Mouse (Mus musculus): ENCODE data around the gene Srgap3. TPM values are rescaled to one million over a fixed set of nuclear protein-coding genes. Genes with fewer than 3 reads are reported as not detected.

Srgap3 gene
- total RNA-seq (2012; rRNA removed) = 3.3 and 5.4 TPM in 2 replicates

DNA sequence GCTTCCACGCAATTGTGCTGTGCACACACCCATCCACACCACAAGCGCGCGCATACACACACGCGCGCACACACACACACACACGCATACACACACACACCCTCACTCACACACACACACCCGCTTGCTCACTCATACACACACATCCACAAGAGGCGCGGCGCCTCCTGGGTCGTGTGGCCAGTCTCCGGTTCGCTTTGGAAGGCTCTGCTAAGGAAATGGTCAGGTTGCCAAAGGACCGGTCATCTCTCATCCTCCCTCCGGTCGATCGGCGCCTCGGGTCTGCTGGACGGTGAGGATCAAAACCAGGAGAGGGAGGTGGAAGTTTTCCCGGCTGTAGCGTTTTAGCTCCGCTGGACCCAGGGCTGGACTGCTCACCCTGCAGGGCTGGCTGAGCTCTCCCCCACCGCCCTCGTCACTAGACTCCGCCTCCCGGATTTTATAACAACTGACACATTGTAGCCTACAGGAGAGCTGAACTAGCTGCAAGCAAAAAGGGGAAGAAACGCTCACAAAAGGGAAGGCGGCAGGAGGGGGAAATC is at the start of gene Srgap3:
TSS of gene Srgap3 (minus strand) at position 372 of the 542 bp plus-strand sequence.
- Histone ChIP-seq H3K4me3 (ENCODE audit: insufficient read depth in 1 of 2, low read depth in 1 of 2, low read length in 2 of 2, poor library complexity in 1 of 2, severe bottlenecking in 1 of 2) (peak within 1 kb of the TSS; percentile 68 to 71), H3K9me3 (ENCODE audit: control insufficient read depth, insufficient read depth, low read depth, low read length) (no peaks in the 10 kb centered on the region), H3K9ac (ENCODE audit: insufficient read depth, low read depth, low read length, poor library complexity, severe bottlenecking) (peak within 1 kb of the TSS; percentile 48), H3K36me3 (ENCODE audit: control insufficient read depth, insufficient read depth, low read length, poor library complexity, severe bottlenecking) (no peaks in the 10 kb centered on the region), H3K27ac (ENCODE audit: insufficient read depth, low read depth, low read length, poor library complexity, severe bottlenecking) (0 out of 2 replicates have a peak within 1 kb of the TSS, but pooled peaks have one; percentile 3), H3K4me1 (ENCODE audit: control insufficient read depth in 2 of 2, insufficient read depth in 2 of 2, low read length in 2 of 2, poor library complexity in 1 of 2) (peaks cover 16 to 26% of the 10 kb centered on the region in 2 experiments)
- TF ChIP-seq ZC3H11A (IDR thresholded peaks at IDR 0.05; ENCODE audit: borderline replicate concordance, low read depth, low read length) (no peak), CHD2 (IDR thresholded peaks at IDR 0.05; ENCODE audit: low read depth, low read length) (no peak), MAFK (IDR thresholded peaks at IDR 0.05; ENCODE audit: insufficient read depth, low read depth, low read length) (no peak), HCFC1 (IDR thresholded peaks at IDR 0.05; ENCODE audit: borderline replicate concordance, insufficient read depth, low read length) (no peak), ZNF384 (IDR thresholded peaks at IDR 0.05; ENCODE audit: low read depth, low read length) (no peak)
- no peak for DNase-seq (ENCODE audit: low read depth, low spot score)
- in situ Hi-C loops (cut with MboI; ENCODE audit: low sequenced_read_pairs in 2 of 2, unreplicated experiment in 2 of 2) = no loop called here

DNA sequence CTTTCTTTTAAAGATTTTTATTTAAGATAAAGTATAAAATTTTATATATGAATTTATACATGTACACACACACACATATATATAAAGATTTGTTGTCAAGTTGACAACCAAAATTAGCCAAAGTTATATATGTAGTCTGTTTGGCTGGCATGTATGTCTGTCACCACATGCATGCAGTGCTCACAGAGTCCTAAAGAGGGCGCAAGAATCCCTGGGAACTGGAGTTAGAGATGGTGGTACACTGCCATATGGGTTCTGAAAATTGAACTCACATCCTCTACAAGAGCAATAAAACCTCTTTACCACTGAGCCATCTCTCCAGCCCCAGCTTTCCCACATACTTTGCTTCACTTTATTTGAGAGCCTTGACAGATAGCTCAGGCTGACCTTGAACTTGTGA is 48.6 kb upstream of the Srgap3 start:
- Histone ChIP-seq H3K4me3 (ENCODE audit: insufficient read depth in 1 of 2, low read depth in 1 of 2, low read length in 2 of 2, poor library complexity in 1 of 2, severe bottlenecking in 1 of 2) (no peak overlapping the region), H3K36me3 (ENCODE audit: control insufficient read depth, insufficient read depth, low read length, poor library complexity, severe bottlenecking) (no peaks in the 10 kb centered on the region), H3K9ac (ENCODE audit: insufficient read depth, low read depth, low read length, poor library complexity, severe bottlenecking) (no peak overlapping the region), H3K27ac (ENCODE audit: insufficient read depth, low read depth, low read length, poor library complexity, severe bottlenecking) (no peak overlapping the region), H3K9me3 (ENCODE audit: control insufficient read depth, insufficient read depth, low read depth, low read length) (no peaks in the 10 kb centered on the region), H3K4me1 (ENCODE audit: control insufficient read depth in 2 of 2, insufficient read depth in 2 of 2, low read length in 2 of 2, poor library complexity in 1 of 2) (no peaks in the 10 kb centered on the region; a peak in 1 of 4 replicates)
- peak; percentile 30 for DNase-seq (ENCODE audit: low read depth, low spot score)
- TF ChIP-seq MAFK (IDR thresholded peaks at IDR 0.05; ENCODE audit: insufficient read depth, low read depth, low read length) = no peak
- no peak for TF ChIP-seq ZNF384 (IDR thresholded peaks at IDR 0.05; ENCODE audit: low read depth, low read length)
- TF ChIP-seq ZC3H11A (IDR thresholded peaks at IDR 0.05; ENCODE audit: borderline replicate concordance, low read depth, low read length) = no peak
- TF ChIP-seq HCFC1 (IDR thresholded peaks at IDR 0.05; ENCODE audit: borderline replicate concordance, insufficient read depth, low read length) = no peak
- no peak for TF ChIP-seq CHD2 (IDR thresholded peaks at IDR 0.05; ENCODE audit: low read depth, low read length)
- in situ Hi-C loops (cut with MboI; ENCODE audit: low sequenced_read_pairs in 2 of 2, unreplicated experiment in 2 of 2) = no loop called here

DNA sequence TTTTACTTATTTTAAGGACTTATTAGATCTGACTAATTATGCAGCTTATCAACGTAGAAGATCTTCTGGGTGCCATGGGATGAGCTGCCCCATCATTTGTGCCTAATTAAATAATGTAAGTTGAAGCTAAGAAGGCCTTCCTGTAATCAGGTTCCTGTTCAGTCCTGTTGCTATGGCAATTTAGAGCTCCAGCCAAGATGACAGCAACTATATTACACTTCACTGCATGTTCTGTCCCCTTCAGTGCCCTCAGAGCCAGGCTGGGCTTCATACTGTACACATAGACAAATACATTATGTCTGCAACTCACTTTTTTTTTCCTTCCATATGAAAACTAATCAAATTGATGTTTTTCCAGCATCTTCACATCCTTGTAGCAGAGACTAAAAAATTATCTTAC is 43.1 kb upstream of the Srgap3 start:
- no peak for DNase-seq (ENCODE audit: low read depth, low spot score)
- H3K9me3 ChIP-seq (ENCODE audit: control insufficient read depth, insufficient read depth, low read depth, low read length) = no peaks in the 10 kb centered on the region
- in situ Hi-C loops (cut with MboI; ENCODE audit: low sequenced_read_pairs in 2 of 2, unreplicated experiment in 2 of 2) = no loop called here

DNA sequence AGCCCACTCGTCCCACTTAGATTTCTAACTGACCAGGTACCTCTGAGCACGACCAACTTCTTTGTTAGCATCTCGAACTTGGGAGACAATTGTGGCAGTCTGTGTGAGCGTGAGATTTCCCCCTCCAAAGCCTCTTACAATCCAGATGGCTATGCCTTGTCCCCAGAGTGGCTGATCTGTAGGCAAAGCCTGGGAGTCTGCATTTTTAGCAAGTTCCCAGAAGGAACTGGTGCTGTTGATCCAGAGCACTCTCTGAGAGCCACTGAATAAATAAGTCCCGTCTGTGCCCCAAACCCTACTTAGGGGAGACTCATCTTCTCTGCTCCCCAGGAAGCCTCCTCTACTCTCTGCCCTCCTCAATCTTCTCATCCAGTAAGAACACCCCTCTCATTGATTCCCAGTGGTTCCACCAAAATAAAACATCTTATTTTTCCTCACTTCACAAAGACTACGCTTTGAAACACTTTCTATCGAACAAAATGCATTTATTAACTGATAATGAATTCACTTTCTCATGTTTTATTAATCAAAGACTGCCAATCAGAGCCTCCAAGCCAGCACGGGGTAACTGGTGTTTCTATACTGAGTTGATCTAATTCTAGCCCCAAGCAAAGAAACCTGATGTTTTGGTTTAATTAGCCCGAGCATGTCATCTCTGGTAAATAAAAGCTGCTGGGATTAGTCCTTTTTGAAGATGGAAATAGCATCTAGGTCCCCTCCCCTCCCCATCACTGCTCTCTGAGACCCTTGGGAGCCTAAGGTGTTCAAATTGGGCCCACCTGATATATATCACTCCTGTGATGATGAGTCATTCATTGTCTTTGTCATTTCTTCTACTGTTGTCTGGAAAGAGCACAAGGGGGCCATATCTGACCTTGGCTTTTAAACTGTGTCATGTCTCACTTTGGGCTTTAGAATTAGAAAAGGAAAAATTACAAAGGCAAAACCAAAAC is 38.6 kb upstream of the Srgap3 start:
- Histone ChIP-seq H3K4me1 (ENCODE audit: control insufficient read depth in 2 of 2, insufficient read depth in 2 of 2, low read length in 2 of 2, poor library complexity in 1 of 2) (peaks cover 0 to 6% of the 10 kb centered on the region in 2 experiments; a peak in 2 of 4 replicates), H3K4me3 (ENCODE audit: insufficient read depth in 1 of 2, low read depth in 1 of 2, low read length in 2 of 2, poor library complexity in 1 of 2, severe bottlenecking in 1 of 2) (no peak overlapping the region), H3K9ac (ENCODE audit: insufficient read depth, low read depth, low read length, poor library complexity, severe bottlenecking) (no peak overlapping the region), H3K27ac (ENCODE audit: insufficient read depth, low read depth, low read length, poor library complexity, severe bottlenecking) (no peak overlapping the region), H3K36me3 (ENCODE audit: control insufficient read depth, insufficient read depth, low read length, poor library complexity, severe bottlenecking) (no peaks in the 10 kb centered on the region), H3K9me3 (ENCODE audit: control insufficient read depth, insufficient read depth, low read depth, low read length) (no peaks in the 10 kb centered on the region)
- no peak for TF ChIP-seq ZC3H11A (IDR thresholded peaks at IDR 0.05; ENCODE audit: borderline replicate concordance, low read depth, low read length)
- TF ChIP-seq HCFC1 (IDR thresholded peaks at IDR 0.05; ENCODE audit: borderline replicate concordance, insufficient read depth, low read length) = no peak
- TF ChIP-seq ZNF384 (IDR thresholded peaks at IDR 0.05; ENCODE audit: low read depth, low read length) = no peak
- no peak for TF ChIP-seq CHD2 (IDR thresholded peaks at IDR 0.05; ENCODE audit: low read depth, low read length)
- no peak for TF ChIP-seq MAFK (IDR thresholded peaks at IDR 0.05; ENCODE audit: insufficient read depth, low read depth, low read length)
- no peak for DNase-seq (ENCODE audit: low read depth, low spot score)
- in situ Hi-C loops (cut with MboI; ENCODE audit: low sequenced_read_pairs in 2 of 2, unreplicated experiment in 2 of 2) = no loop called here

More for the DNA sequence above, 43.1 kb upstream of the Srgap3 start:
- H3K27ac ChIP-seq (ENCODE audit: insufficient read depth, low read depth, low read length, poor library complexity, severe bottlenecking) = no peak overlapping the region
- H3K4me1 ChIP-seq (ENCODE audit: control insufficient read depth in 2 of 2, insufficient read depth in 2 of 2, low read length in 2 of 2, poor library complexity in 1 of 2) = no peaks in the 10 kb centered on the region
- no peak overlapping the region for H3K4me3 ChIP-seq (ENCODE audit: insufficient read depth in 1 of 2, low read depth in 1 of 2, low read length in 2 of 2, poor library complexity in 1 of 2, severe bottlenecking in 1 of 2)
- no peak for TF ChIP-seq ZC3H11A (IDR thresholded peaks at IDR 0.05; ENCODE audit: borderline replicate concordance, low read depth, low read length)
- H3K9ac ChIP-seq (ENCODE audit: insufficient read depth, low read depth, low read length, poor library complexity, severe bottlenecking) = no peak overlapping the region
- H3K36me3 ChIP-seq (ENCODE audit: control insufficient read depth, insufficient read depth, low read length, poor library complexity, severe bottlenecking) = no peaks in the 10 kb centered on the region
